Mouse (Mus musculus) midbrain, embryonic 16.5 days (tissue): ENCODE data around the gene Myrip. TPM values are rescaled to one million over a fixed set of nuclear protein-coding genes. Genes with fewer than 3 reads are reported as not detected.

Experiments used
- polyA plus RNA-seq: library from polyadenylated mRNA; unstranded; fragments of >200 nt; fragmentation: Nextera tagmentation; extraction: Ambion mirVana; gene quantifications from 2 replicates; pipeline ENCODE4 v1.2.1, GENCODE M21; 2015

Gene Myrip
- polyA plus RNA-seq, 1 experiment from 2014 or later, result 6.0 TPM

Other genes with a start within 250 kb of the Myrip start
- 7.6 and 8.0 TPM in 2 replicates for gene Cx3cr1, start 231.6 kb upstream of the Myrip start, polyA plus RNA-seq
- not detected in 2 replicates for gene Ccr8, start 209.4 kb upstream of the Myrip start, polyA plus RNA-seq
- 38.0 and 43.6 TPM in 2 replicates for gene Slc25a38, start 191.1 kb upstream of the Myrip start, polyA plus RNA-seq
- gene Rpsa, start 173.8 kb upstream of the Myrip start, polyA plus RNA-seq, result 846 and 879 TPM in 2 replicates
- 0.10 TPM in 1 of 2 replicates, not detected in the other for gene Mobp, start 151.8 kb upstream of the Myrip start, polyA plus RNA-seq
- 329 and 342 TPM in 2 replicates for gene Eif1b, start 190.7 kb downstream of the Myrip start, polyA plus RNA-seq
- 4.4 and 5.5 TPM in 2 replicates for gene Entpd3, start 238.3 kb downstream of the Myrip start, polyA plus RNA-seq